8 mouse cellular contexts compared by ENCODE assay signal in the genomic region with DNA sequence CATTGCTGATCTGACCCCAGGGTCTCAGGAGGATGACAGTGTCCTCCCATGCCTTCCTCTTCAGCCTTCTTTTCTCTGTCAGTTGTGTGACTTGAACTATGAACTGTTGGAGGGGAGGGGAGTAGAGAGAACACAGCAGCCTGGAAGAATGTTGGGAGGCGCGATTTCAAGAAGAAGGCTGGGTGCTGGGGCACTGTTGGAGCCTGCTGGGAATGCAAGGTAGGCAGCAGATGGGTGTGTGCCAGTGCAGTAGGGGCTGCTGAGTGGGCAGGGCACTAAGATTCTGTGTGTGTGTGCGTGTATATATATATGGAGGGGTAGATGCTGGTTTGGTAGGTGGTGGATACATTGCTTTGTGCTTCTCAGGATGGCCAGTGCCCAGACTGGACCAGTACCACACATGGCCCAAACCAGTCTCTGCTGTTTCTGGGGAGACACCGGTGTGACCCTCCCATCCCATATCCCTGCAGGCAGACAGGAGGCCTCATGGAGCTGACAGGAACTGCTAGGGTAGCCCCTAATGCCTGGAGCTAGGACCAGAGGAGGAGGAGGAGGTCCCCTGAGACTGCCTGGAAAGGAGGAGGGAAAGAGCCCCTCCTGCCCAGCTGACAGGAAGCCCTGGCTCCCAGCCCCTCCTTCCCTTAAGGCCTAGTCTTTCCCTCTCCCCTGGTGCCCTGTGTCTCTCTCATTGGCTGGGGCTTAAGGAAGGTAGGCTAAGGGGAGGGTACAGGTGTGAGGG. TPM values are rescaled to one million over a fixed set of nuclear protein-coding genes. Genes with fewer than 3 reads are reported as not detected.
DNase-seq lines count a peak whose midpoint lies in the region; ATAC-seq and TF ChIP-seq lines count a peak whose summit lies in the region.

No protein-coding gene starts in this region.

- H3K36me3 ChIP-seq in hindbrain, embryonic 10.5 days = no peaks in the 10 kb centered on the region
- H3K36me3 ChIP-seq in hindbrain, embryonic 11.5 days (ENCODE audit: control insufficient read depth, insufficient read depth, low read length) = no peaks in the 10 kb centered on the region
- H3K36me3 ChIP-seq in forebrain, postnatal 0 days (ENCODE audit: insufficient read depth) = peaks cover 2% of the 10 kb centered on the region; the same call in 1 of the 2 replicates
- H3K36me3 ChIP-seq in kidney, embryonic 14.5 days (ENCODE audit: control insufficient read depth, insufficient read depth, low read length) = peaks cover 6% of the 10 kb centered on the region; the same call in 1 of the 2 replicates

- no peak for ATAC-seq in hindbrain, embryonic 11.5 days (ENCODE audit: low FRiP score)
- ATAC-seq in forebrain, postnatal 0 days = no peak
- ATAC-seq in kidney, embryonic 14.5 days (ENCODE audit: low FRiP score, low TSS enrichment) = no peak
- no peak for ATAC-seq in megakaryocyte-erythroid progenitor cell, adult 5-6 weeks (replicated peaks; ENCODE audit: low FRiP score, low TSS enrichment, poor library complexity, severe bottlenecking)

- peak overlapping the region; percentile 97 for H3K4me3 ChIP-seq in hindbrain, embryonic 10.5 days
- no peak overlapping the region for H3K4me3 ChIP-seq in hindbrain, embryonic 11.5 days (ENCODE audit: low read depth, low read length)
- no peak overlapping the region for H3K4me3 ChIP-seq in brown adipose tissue, adult 24 weeks (ENCODE audit: insufficient read depth, low read depth, low read length)
- H3K4me3 ChIP-seq in forebrain, postnatal 0 days (ENCODE audit: low read depth, low read length) = no peak overlapping the region
- H3K4me3 ChIP-seq in kidney, embryonic 14.5 days (ENCODE audit: low read length) = no peak overlapping the region
- H3K4me3 ChIP-seq in olfactory bulb, adult 2 months (ENCODE audit: insufficient read depth, low read depth, low read length) = no peak overlapping the region

- H3K27ac ChIP-seq in hindbrain, embryonic 10.5 days = peak overlapping the region; percentile 79
- H3K27ac ChIP-seq in hindbrain, embryonic 11.5 days (ENCODE audit: low read depth, low read length) = no peak overlapping the region
- peak overlapping the region; percentile 43; the same call in 1 of the 2 replicates for H3K27ac ChIP-seq in brown adipose tissue, adult 24 weeks (replicated peaks; ENCODE audit: low read depth, low read length)
- no peak overlapping the region for H3K27ac ChIP-seq in forebrain, postnatal 0 days (ENCODE audit: low read depth, low read length)
- H3K27ac ChIP-seq in kidney, embryonic 14.5 days (ENCODE audit: low read depth, low read length) = peak overlapping the region; percentile 59; the same call in 1 of the 2 replicates
- H3K27ac ChIP-seq in olfactory bulb, adult 2 months (ENCODE audit: insufficient read depth, low read depth, low read length) = peak overlapping the region; percentile 76

- no peaks in the 10 kb centered on the region for H3K27me3 ChIP-seq in hindbrain, embryonic 10.5 days (ENCODE audit: insufficient read depth, poor library complexity, severe bottlenecking)
- no peaks in the 10 kb centered on the region for H3K27me3 ChIP-seq in hindbrain, embryonic 11.5 days (ENCODE audit: control insufficient read depth, insufficient read depth, low read length)
- no peaks in the 10 kb centered on the region for H3K27me3 ChIP-seq in forebrain, postnatal 0 days (ENCODE audit: insufficient read depth, low read length)
- H3K27me3 ChIP-seq in kidney, embryonic 14.5 days (ENCODE audit: control insufficient read depth, insufficient read depth, low read length) = no peaks in the 10 kb centered on the region

- TF ChIP-seq CTCF in forebrain, postnatal 0 days (IDR thresholded peaks at IDR 0.05; ENCODE audit: low read depth) = no peak
- no peak for TF ChIP-seq CTCF in olfactory bulb, adult 2 months (IDR thresholded peaks at IDR 0.05; ENCODE audit: insufficient read depth, low read depth, low read length)

- H3K9ac ChIP-seq in hindbrain, embryonic 11.5 days (ENCODE audit: low read depth, low read length) = no peak overlapping the region
- 0 out of 2 replicates have a peak overlapping the region, but pooled peaks have one; percentile 14 for H3K9ac ChIP-seq in forebrain, postnatal 0 days
- peak overlapping the region; percentile 40; the same call in 1 of the 2 replicates for H3K9ac ChIP-seq in kidney, embryonic 14.5 days (ENCODE audit: low read depth, low read length)

- WGBS in hindbrain, embryonic 10.5 days = 37% methylated on average over 4 of the region's 4 CpGs
- 34% methylated on average over 4 of the region's 4 CpGs for WGBS in hindbrain, embryonic 11.5 days
- 31% methylated on average over 4 of the region's 4 CpGs for WGBS in forebrain, postnatal 0 days
- 30% methylated on average over 4 of the region's 4 CpGs for WGBS in kidney, embryonic 14.5 days
- 32% methylated on average over 4 of the region's 4 CpGs for WGBS in olfactory bulb, adult 2 months

- no peak for DNase-seq in hindbrain, embryonic 10.5 days (ENCODE audit: low spot score)
- no peak for DNase-seq in hindbrain, embryonic 11.5 days (ENCODE audit: low spot score)
- no peak for DNase-seq in forebrain, postnatal 0 days
- no peak for DNase-seq in c-Kit-positive CD71-positive TER-119-positive erythroid progenitor cells, embryonic 14.5 days (ENCODE audit: low spot score)

- H3K4me1 ChIP-seq in hindbrain, embryonic 10.5 days (replicated peaks) = peaks cover 96% of the 10 kb centered on the region
- peaks cover 54% of the 10 kb centered on the region for H3K4me1 ChIP-seq in hindbrain, embryonic 11.5 days (replicated peaks; ENCODE audit: control insufficient read depth, insufficient read depth, low read length)
- peaks cover 30% of the 10 kb centered on the region for H3K4me1 ChIP-seq in brown adipose tissue, adult 24 weeks (ENCODE audit: control insufficient read depth, insufficient read depth, insufficient read length, low read length)
- peaks cover 48% of the 10 kb centered on the region for H3K4me1 ChIP-seq in forebrain, postnatal 0 days (ENCODE audit: insufficient read depth)
- H3K4me1 ChIP-seq in kidney, embryonic 14.5 days (ENCODE audit: control insufficient read depth, insufficient read depth, low read length) = peaks cover 81% of the 10 kb centered on the region
- H3K4me1 ChIP-seq in olfactory bulb, adult 2 months (ENCODE audit: control insufficient read depth, insufficient read depth, low read length) = peaks cover 79% of the 10 kb centered on the region

- no peaks in the 10 kb centered on the region for H3K9me3 ChIP-seq in hindbrain, embryonic 10.5 days
- H3K9me3 ChIP-seq in hindbrain, embryonic 11.5 days (ENCODE audit: control insufficient read depth, low read length) = no peaks in the 10 kb centered on the region
- no peaks in the 10 kb centered on the region for H3K9me3 ChIP-seq in forebrain, postnatal 0 days (ENCODE audit: low read length)
- no peaks in the 10 kb centered on the region for H3K9me3 ChIP-seq in kidney, embryonic 14.5 days (ENCODE audit: control insufficient read depth, low read length)

- no peak for TF ChIP-seq POLR2A in olfactory bulb, adult 2 months (IDR thresholded peaks at IDR 0.05; ENCODE audit: insufficient read depth, low read depth, low read length)

- H3K4me2 ChIP-seq in hindbrain, embryonic 11.5 days (replicated peaks; ENCODE audit: low read depth, low read length) = no peak overlapping the region
- H3K4me2 ChIP-seq in forebrain, postnatal 0 days (ENCODE audit: low read depth) = peak overlapping the region; percentile 92; the same call in 1 of the 2 replicates
- H3K4me2 ChIP-seq in kidney, embryonic 14.5 days (replicated peaks; ENCODE audit: low read depth, low read length) = peak overlapping the region; percentile 21

RNA-seq across cellular contexts. Expression of a gene that starts 5.8 kb away (rescaled TPM):
- 9.0 and 9.7 TPM in 2 replicates for polyA plus RNA-seq in hindbrain, embryonic 10.5 days (2016; fragmentation: Nextera tagmentation; extraction: Ambion mirVana)
- polyA plus RNA-seq in hindbrain, embryonic 11.5 days (2014; fragmentation: Nextera tagmentation; extraction: Ambion mirVana) = 6.8 and 9.0 TPM in 2 replicates
- polyA plus RNA-seq in brown adipose tissue, adult 24 weeks (2012; ENCODE audit: insufficient read depth, insufficient read length, missing spikeins) = 16.4 and 26.1 TPM in 2 replicates
- 56.7 and 82.4 TPM in 2 replicates for total RNA-seq in forebrain, postnatal 0 days (2014; rRNA removed)
- 7.6 and 8.4 TPM in 2 replicates for polyA plus RNA-seq in forebrain, postnatal 0 days (2015; fragmentation: Nextera tagmentation; extraction: Ambion mirVana)
- polyA plus RNA-seq in kidney, embryonic 14.5 days (2014; fragmentation: Nextera tagmentation; extraction: Ambion mirVana) = 11.3 and 12.1 TPM in 2 replicates
- not detected in 2 replicates for polyA plus RNA-seq in olfactory bulb, adult 2 months (2012; ENCODE audit: insufficient read depth, insufficient read length, low replicate concordance, missing spikeins)
- 4.8 and 7.0 TPM in 2 replicates for total RNA-seq in megakaryocyte-erythroid progenitor cell, adult 5-6 weeks (2014; fragmentation: Nextera tagmentation)
- 0.33 and 0.72 TPM in 2 replicates for total RNA-seq in megakaryocyte-erythroid progenitor cell, adult 5-6 weeks (2017)

RNA-seq across cellular contexts. Expression of a gene that starts 43.0 kb away (rescaled TPM):
- polyA plus RNA-seq in hindbrain, embryonic 10.5 days (2016; fragmentation: Nextera tagmentation; extraction: Ambion mirVana) = 0.14 TPM in 1 of 2 replicates, not detected in the other
- polyA plus RNA-seq in hindbrain, embryonic 11.5 days (2014; fragmentation: Nextera tagmentation; extraction: Ambion mirVana) = 0.08 and 0.34 TPM in 2 replicates
- polyA plus RNA-seq in brown adipose tissue, adult 24 weeks (2012; ENCODE audit: insufficient read depth, insufficient read length, missing spikeins) = 0.55 TPM in 1 of 2 replicates, not detected in the other
- total RNA-seq in forebrain, postnatal 0 days (2014; rRNA removed) = not detected in 2 replicates
- 0.06 TPM in 2 replicates for polyA plus RNA-seq in forebrain, postnatal 0 days (2015; fragmentation: Nextera tagmentation; extraction: Ambion mirVana)
- polyA plus RNA-seq in kidney, embryonic 14.5 days (2014; fragmentation: Nextera tagmentation; extraction: Ambion mirVana) = 0.23 and 0.45 TPM in 2 replicates
- polyA plus RNA-seq in olfactory bulb, adult 2 months (2012; ENCODE audit: insufficient read depth, insufficient read length, low replicate concordance, missing spikeins) = not detected in 2 replicates
- total RNA-seq in megakaryocyte-erythroid progenitor cell, adult 5-6 weeks (2014; fragmentation: Nextera tagmentation) = 2.8 TPM in 1 of 2 replicates, not detected in the other
- total RNA-seq in megakaryocyte-erythroid progenitor cell, adult 5-6 weeks (2017) = 0.30 and 0.33 TPM in 2 replicates

Comparison
In these comparisons a context has a peak if more than half of its experiments do, and no peak if none do; other contexts are left out.
1. H3K27ac ChIP-seq: peak in hindbrain, embryonic 10.5 days (single experiment), brown adipose tissue, adult 24 weeks (single experiment), kidney, embryonic 14.5 days (single experiment) and olfactory bulb, adult 2 months (single experiment); none in hindbrain, embryonic 11.5 days (single experiment) and forebrain, postnatal 0 days (single experiment).